Mouse (Mus musculus) urinary bladder, adult 18-20 months (tissue): ENCODE measurements at regions not wholly inside any gene's neighbourhood (a gene's known extent, or its start where the extent isn't known, plus 50 kb on each side); places are given as distances from the start of the nearest gene placed in this dataset.

ENCODE experiments used
- DNase-seq, 2 experiments: peaks; one replicate each; pipeline ENCODE4 v3.0.0; 2022; ENCODE audit warnings: low spot score in 2 of 2, mixed read lengths in 2 of 2

GRCm38 (mm10) chr11:45174811-45175798 is 558.0 kb downstream of the Ebf1 start:
- peak in 1 of 2 experiments; percentile 52 for DNase-seq

GRCm38 (mm10) chr11:45176971-45177370 is 559.9 kb downstream of the Ebf1 start:
- peak in 1 of 2 experiments; percentile 14 for DNase-seq

GRCm38 (mm10) chr11:45178036-45178435 is 560.9 kb downstream of the Ebf1 start:
- no peak for DNase-seq

- DNase-seq = no peak
Observed at GRCm38 (mm10) chr11:45179019-45179418, 561.9 kb downstream of the Ebf1 start.

GRCm38 (mm10) chr11:45190601-45191370 is 573.7 kb downstream of the Ebf1 start:
- DNase-seq = no peak

GRCm38 (mm10) chr11:45191392-45192189 is 574.5 kb downstream of the Ebf1 start:
- DNase-seq = no peak

- DNase-seq = no peak
Observed at GRCm38 (mm10) chr11:45193319-45193718, 576.2 kb downstream of the Ebf1 start.

- no peak for DNase-seq
Observed at GRCm38 (mm10) chr11:45199520-45199919, 582.4 kb downstream of the Ebf1 start.

- peak in 1 of 2 experiments; percentile 38 for DNase-seq
Observed at GRCm38 (mm10) chr11:45200714-45201405, 583.7 kb downstream of the Ebf1 start.

GRCm38 (mm10) chr11:45203446-45203845 is 586.3 kb downstream of the Ebf1 start:
- DNase-seq = no peak

- no peak for DNase-seq
Observed at GRCm38 (mm10) chr11:45206611-45207525, 589.8 kb downstream of the Ebf1 start.

GRCm38 (mm10) chr11:45214096-45214495 is 597.0 kb downstream of the Ebf1 start:
- DNase-seq = no peak

GRCm38 (mm10) chr11:45216942-45217474 is 599.9 kb downstream of the Ebf1 start:
- DNase-seq = no peak

- no peak for DNase-seq
Observed at GRCm38 (mm10) chr11:45219239-45219638, 602.1 kb downstream of the Ebf1 start.

GRCm38 (mm10) chr11:45222021-45222420 is 604.9 kb downstream of the Ebf1 start:
- no peak for DNase-seq

- DNase-seq = no peak
Observed at GRCm38 (mm10) chr11:45235476-45236412, 616.1 kb upstream of the Clint1 start.

- DNase-seq = no peak
Observed at GRCm38 (mm10) chr11:45237056-45237455, 614.8 kb upstream of the Clint1 start.

- DNase-seq = no peak
Observed at GRCm38 (mm10) chr11:45239044-45239443, 612.8 kb upstream of the Clint1 start.

GRCm38 (mm10) chr11:45240419-45240818 is 611.4 kb upstream of the Clint1 start:
- DNase-seq = no peak
